Mouse (Mus musculus) hindlimb bud, embryonic 11.5 days (tissue): ENCODE results near the gene Mgat4a.

Experiments
- DNase-seq: peaks from one replicate; pipeline ENCODE4 v3.0.0-alpha.2; 2012; ENCODE audit warnings: low read depth, low spot score; ENCODE audit errors: extremely low spot score

The Mgat4a gene

GRCm38 (mm10) chr1:37496591-37497280 is 44.1 kb downstream of the Mgat4a start:
- no peak for DNase-seq

- DNase-seq = no peak
Measured at GRCm38 (mm10) chr1:37495698-37496321, 45.0 kb downstream of the Mgat4a start.

GRCm38 (mm10) chr1:37495104-37495503 is 45.7 kb downstream of the Mgat4a start:
- DNase-seq = no peak

GRCm38 (mm10) chr1:37491672-37492071 is 49.1 kb downstream of the Mgat4a start:
- DNase-seq = no peak

GRCm38 (mm10) chr1:37490691-37491212 is 50.1 kb downstream of the Mgat4a start:
- DNase-seq = no peak

- DNase-seq = no peak
Measured at GRCm38 (mm10) chr1:37488531-37488930, 52.3 kb downstream of the Mgat4a start.

GRCm38 (mm10) chr1:37486994-37487393 is 53.8 kb downstream of the Mgat4a start:
- DNase-seq = no peak

GRCm38 (mm10) chr1:37486439-37486838 is 54.4 kb downstream of the Mgat4a start:
- DNase-seq = no peak

- DNase-seq = no peak
Measured at GRCm38 (mm10) chr1:37484612-37485011, 56.2 kb downstream of the Mgat4a start.

GRCm38 (mm10) chr1:37481331-37481730 is 59.5 kb downstream of the Mgat4a start:
- no peak for DNase-seq

GRCm38 (mm10) chr1:37480731-37481130 is 60.1 kb downstream of the Mgat4a start:
- DNase-seq = no peak

- no peak for DNase-seq
Measured at GRCm38 (mm10) chr1:37479759-37480158, 61.1 kb downstream of the Mgat4a start.

GRCm38 (mm10) chr1:37479074-37479473 is 61.7 kb downstream of the Mgat4a start:
- DNase-seq = no peak

GRCm38 (mm10) chr1:37478416-37478815 is 62.4 kb downstream of the Mgat4a start:
- DNase-seq = no peak

- DNase-seq = no peak
Measured at GRCm38 (mm10) chr1:37477928-37478327, 62.9 kb downstream of the Mgat4a start.

- DNase-seq = no peak
Measured at GRCm38 (mm10) chr1:37477250-37477649, 63.6 kb downstream of the Mgat4a start.

GRCm38 (mm10) chr1:37475312-37475711 is 65.5 kb downstream of the Mgat4a start:
- no peak for DNase-seq

- no peak for DNase-seq
Measured at GRCm38 (mm10) chr1:37474634-37475190, 66.1 kb downstream of the Mgat4a start.

- DNase-seq = no peak
Measured at GRCm38 (mm10) chr1:37474046-37474445, 66.8 kb downstream of the Mgat4a start.

GRCm38 (mm10) chr1:37473251-37473650 is 67.6 kb downstream of the Mgat4a start:
- DNase-seq = no peak

GRCm38 (mm10) chr1:37471179-37472148 is 69.4 kb downstream of the Mgat4a start:
- DNase-seq = no peak
